Mouse (Mus musculus): Measurements from ENCODE around the gene Map4k4. TPM values are rescaled to one million over a fixed set of nuclear protein-coding genes. Genes with fewer than 3 reads are reported as not detected.

Gene Map4k4
- polyA plus RNA-seq, 1 experiment from 2014 or later = 49.3 TPM

DNA sequence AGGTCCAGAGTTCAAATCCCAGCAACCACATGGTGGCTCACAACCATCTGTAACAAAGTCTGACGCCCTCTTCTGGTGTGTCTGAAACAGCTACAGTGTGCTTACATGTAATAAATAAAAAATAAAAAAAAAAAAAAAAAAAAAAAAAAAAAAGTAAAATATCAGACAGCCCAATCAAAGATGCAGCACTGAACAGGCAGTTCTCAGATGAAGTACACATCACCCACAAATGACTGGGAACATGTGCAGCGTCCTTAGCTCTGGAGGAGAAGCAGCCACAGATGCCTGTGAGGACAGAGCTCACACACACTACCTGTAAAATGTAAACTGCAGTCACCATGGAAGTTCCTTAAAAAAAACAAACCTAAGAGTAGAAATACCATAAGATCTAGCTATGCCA lies 74.3 kb downstream of the Map4k4 start:
- ATAC-seq (ENCODE audit: insufficient read depth) (no peak), DNase-seq (no peak)
- H3K9ac ChIP-seq = no peak overlapping the region
- H3K27me3 ChIP-seq (ENCODE audit: insufficient read depth, low read length) = no peaks in the 10 kb centered on the region
- H3K4me3 ChIP-seq (ENCODE audit: low read depth, low read length) = no peak overlapping the region
- TF ChIP-seq CTCF (IDR thresholded peaks at IDR 0.05; ENCODE audit: low read depth) = no peak
- H3K27ac ChIP-seq (ENCODE audit: low read depth) = no peak overlapping the region
- H3K4me1 ChIP-seq (ENCODE audit: insufficient read depth) = no peaks in the 10 kb centered on the region
- H3K9me3 ChIP-seq (ENCODE audit: low read depth, low read length) = no peaks in the 10 kb centered on the region
- peaks cover 64% of the 10 kb centered on the region for H3K36me3 ChIP-seq (ENCODE audit: insufficient read depth)
- 82% methylated on average over 2 of the region's 2 CpGs for WGBS
- H3K4me2 ChIP-seq = no peak overlapping the region

DNA sequence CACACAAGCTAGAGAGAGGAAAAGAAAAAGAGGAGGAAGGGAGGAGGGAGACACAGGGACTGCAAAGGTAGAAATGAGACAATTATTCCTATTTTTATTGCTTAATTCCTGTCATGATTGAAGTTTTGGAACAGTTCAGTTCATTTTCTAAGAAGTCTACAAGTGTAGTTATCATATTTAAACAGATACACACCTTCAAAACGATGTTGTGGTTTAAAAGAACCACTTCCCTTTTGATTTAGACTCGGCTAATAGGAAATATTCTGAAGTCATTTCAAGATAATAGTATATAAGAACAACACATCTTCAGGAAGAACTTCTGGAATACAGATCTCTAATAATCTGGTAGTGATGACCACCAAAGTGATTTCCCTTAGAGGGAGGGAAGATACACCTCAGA lies 75.4 kb downstream of the Map4k4 start:
- Histone ChIP-seq H3K27ac (ENCODE audit: low read depth) (no peak overlapping the region), H3K9ac (no peak overlapping the region), H3K36me3 (ENCODE audit: insufficient read depth) (peaks cover 75% of the 10 kb centered on the region), H3K9me3 (ENCODE audit: low read depth, low read length) (no peaks in the 10 kb centered on the region), H3K4me1 (ENCODE audit: insufficient read depth) (no peaks in the 10 kb centered on the region), H3K27me3 (ENCODE audit: insufficient read depth, low read length) (no peaks in the 10 kb centered on the region), H3K4me2 (no peak overlapping the region), H3K4me3 (ENCODE audit: low read depth, low read length) (no peak overlapping the region)
- DNase-seq (no peak), ATAC-seq (ENCODE audit: insufficient read depth) (no peak)
- no peak for TF ChIP-seq CTCF (IDR thresholded peaks at IDR 0.05; ENCODE audit: low read depth)
- WGBS = 86% methylated on average over 2 of the region's 2 CpGs

DNA sequence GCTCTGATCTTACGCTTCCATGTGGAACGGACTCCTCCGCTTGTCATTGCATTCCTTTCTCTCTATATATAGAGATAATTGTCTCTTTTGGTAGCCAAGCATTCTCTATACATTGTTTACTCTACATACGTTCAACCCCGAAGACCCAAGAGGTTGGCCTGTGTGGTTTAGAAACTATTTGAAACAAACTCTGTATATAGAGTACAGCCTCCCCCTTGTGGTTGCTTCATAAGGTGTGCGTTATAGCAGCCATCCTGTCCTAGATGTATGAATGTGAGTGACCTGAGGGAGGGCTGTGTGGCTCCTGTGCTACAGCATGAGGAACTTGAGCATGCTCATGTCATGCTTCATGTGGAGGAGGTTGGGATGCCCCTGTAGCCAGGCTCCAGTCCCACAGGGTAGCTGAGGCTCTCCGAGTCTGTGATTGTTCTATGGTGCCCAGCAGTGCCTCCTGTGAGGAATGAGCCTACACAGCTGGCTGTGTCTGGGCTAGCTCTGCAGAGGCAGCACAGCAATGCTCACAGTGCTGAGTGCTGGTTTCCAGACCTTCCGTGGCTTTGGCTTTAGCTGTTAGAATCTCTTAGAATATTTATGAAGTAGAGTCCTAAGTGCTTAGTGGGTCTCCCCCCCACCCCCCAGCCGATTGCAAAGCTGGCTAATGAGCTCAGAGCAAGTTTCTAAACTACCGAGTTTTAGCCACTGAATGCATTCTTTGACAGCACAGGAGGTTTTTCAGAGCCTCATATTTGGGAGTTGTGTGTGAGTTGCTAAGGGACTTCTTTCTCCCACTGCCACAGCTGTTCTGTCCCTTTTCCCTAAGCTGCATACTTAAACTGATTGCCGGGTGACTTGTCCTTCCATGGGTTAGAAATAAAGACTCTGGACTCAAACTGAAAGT lies 76.4 kb downstream of the Map4k4 start:
- Histone ChIP-seq H3K9me3 (ENCODE audit: low read depth, low read length) (no peaks in the 10 kb centered on the region), H3K27me3 (ENCODE audit: insufficient read depth, low read length) (no peaks in the 10 kb centered on the region), H3K9ac (no peak overlapping the region), H3K4me3 (ENCODE audit: low read depth, low read length) (no peak overlapping the region), H3K36me3 (ENCODE audit: insufficient read depth) (peaks cover 84% of the 10 kb centered on the region), H3K4me2 (no peak overlapping the region), H3K4me1 (ENCODE audit: insufficient read depth) (no peaks in the 10 kb centered on the region), H3K27ac (ENCODE audit: low read depth) (no peak overlapping the region)
- peak; percentile 19; the same call in 1 of the 2 replicates for ATAC-seq (ENCODE audit: insufficient read depth)
- 76% methylated on average over 11 of the region's 11 CpGs for WGBS
- peak; percentile 52 for DNase-seq
- peak; percentile 52 for TF ChIP-seq CTCF (IDR thresholded peaks at IDR 0.05; ENCODE audit: low read depth)

DNA sequence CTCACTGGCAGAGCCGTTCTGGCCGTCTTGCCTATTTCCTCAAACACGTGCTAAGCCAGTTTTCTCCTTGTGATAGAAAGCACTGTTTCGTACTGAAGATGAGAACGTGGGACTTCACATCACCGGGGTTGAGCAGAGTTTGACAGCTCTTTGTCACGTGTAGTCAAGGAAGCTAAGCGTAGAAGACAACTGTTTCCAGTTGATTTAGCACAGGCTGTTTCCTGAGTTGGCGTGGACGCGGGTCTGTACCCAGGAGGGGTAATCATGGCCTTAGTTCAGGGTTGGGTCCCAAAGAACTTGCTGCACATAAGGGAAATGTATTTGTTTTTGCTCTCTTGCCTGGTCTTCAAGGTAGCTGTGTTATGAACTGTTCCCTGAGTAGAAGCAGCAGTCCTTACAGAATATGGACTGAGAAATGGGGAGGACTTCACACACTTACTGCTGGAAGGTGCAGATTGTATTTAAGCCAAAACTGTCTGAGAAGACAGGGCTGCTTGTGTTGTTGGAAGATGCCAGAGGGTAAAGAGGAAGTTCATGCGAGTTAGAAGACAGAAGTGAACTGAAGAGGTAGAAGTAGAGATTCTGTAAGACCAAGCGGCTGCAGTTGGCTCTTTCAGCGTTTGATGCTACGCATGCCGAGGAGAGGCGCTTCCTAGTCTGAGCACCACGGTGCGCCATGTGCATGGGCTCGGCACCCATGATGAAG lies 78.2 kb downstream of the Map4k4 start:
- no peak for TF ChIP-seq CTCF (IDR thresholded peaks at IDR 0.05; ENCODE audit: low read depth)
- Histone ChIP-seq H3K27me3 (ENCODE audit: insufficient read depth, low read length) (no peaks in the 10 kb centered on the region), H3K4me3 (ENCODE audit: low read depth, low read length) (no peak overlapping the region), H3K9ac (no peak overlapping the region), H3K9me3 (ENCODE audit: low read depth, low read length) (no peaks in the 10 kb centered on the region), H3K4me2 (no peak overlapping the region), H3K27ac (ENCODE audit: low read depth) (no peak overlapping the region), H3K36me3 (ENCODE audit: insufficient read depth) (peaks cover 91% of the 10 kb centered on the region), H3K4me1 (ENCODE audit: insufficient read depth) (no peaks in the 10 kb centered on the region)
- 88% methylated on average over 20 of the region's 20 CpGs for WGBS
- ATAC-seq (ENCODE audit: insufficient read depth) (no peak), DNase-seq (no peak)

DNA sequence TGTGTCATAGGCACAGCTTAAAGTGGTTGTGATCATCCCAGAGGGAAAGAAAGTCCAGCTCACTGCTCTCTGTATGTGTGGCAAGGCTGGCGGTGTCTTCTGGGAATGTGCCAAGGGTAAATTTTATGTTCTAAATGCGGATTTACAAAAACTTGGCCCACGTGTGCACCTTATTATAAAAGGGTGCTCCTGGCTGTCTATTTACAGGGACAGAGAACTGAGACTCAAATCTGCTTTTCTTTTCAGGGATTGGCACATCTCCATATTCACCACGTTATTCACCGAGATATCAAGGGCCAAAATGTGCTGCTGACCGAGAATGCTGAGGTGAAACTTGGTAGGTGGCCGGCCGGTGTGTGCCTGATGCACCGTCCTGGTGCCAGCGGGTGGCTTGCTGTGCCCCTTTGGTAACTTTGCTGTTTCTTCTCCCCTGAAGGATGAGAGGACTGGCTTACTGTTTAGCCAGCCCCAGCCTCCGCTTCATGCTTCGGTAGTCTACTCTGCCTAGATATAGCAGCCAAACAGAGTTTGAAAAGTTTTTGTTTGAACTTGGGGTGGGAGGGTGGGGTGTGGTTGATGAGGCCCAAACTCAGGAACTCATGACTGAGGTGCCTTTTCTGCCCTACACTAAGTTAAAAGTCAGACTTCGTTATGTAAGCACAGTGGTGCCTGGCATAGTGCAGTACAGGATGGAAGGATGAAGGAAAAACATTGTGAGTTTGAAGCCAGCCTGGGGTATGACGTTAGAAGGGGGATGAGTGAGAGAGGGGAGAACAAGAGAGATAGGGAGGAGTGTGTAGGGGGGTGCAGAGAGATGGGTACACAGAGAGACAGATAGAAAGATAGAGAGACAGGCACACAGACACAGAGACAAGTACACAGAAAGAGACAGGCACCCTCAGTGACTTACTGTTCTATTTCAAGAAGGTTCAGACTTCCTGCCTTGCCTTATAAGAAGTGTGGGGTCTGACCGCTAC lies 79.9 kb downstream of the Map4k4 start:
- 85% methylated on average over 15 of the region's 15 CpGs for WGBS
- no peaks in the 10 kb centered on the region for H3K4me1 ChIP-seq (ENCODE audit: insufficient read depth)
- ATAC-seq (ENCODE audit: insufficient read depth) (no peak), DNase-seq (no peak)
- peaks cover 91% of the 10 kb centered on the region for H3K36me3 ChIP-seq (ENCODE audit: insufficient read depth)
- no peak overlapping the region for H3K27ac ChIP-seq (ENCODE audit: low read depth)
- H3K9ac ChIP-seq = no peak overlapping the region
- no peaks in the 10 kb centered on the region for H3K9me3 ChIP-seq (ENCODE audit: low read depth, low read length)
- H3K4me2 ChIP-seq = no peak overlapping the region
- TF ChIP-seq CTCF (IDR thresholded peaks at IDR 0.05; ENCODE audit: low read depth) = no peak
- no peaks in the 10 kb centered on the region for H3K27me3 ChIP-seq (ENCODE audit: insufficient read depth, low read length)
- H3K4me3 ChIP-seq (ENCODE audit: low read depth, low read length) = no peak overlapping the region

DNA sequence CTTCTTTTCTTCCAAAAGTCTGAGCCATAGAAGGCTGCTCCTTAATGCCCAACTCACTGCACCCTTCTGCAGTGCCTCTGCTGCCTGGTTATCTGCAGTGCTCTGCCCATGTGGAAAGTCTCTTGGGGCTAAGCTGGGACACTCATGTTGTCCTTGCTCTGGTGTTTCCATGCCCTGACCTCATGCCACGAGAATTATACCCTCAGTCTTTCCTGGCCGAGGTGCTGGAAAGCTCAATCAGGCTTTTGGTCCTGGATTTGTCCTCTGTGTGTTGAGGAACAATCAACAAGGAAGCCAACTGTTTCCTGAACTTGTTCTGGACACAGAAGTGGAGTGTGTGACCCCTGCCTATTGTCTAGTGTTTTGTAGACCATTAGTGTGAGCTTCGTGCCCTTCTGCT lies 81.3 kb downstream of the Map4k4 start:
- no peaks in the 10 kb centered on the region for H3K4me1 ChIP-seq (ENCODE audit: insufficient read depth)
- peaks cover 91% of the 10 kb centered on the region for H3K36me3 ChIP-seq (ENCODE audit: insufficient read depth)
- no peak for TF ChIP-seq CTCF (IDR thresholded peaks at IDR 0.05; ENCODE audit: low read depth)
- H3K9me3 ChIP-seq (ENCODE audit: low read depth, low read length) = no peaks in the 10 kb centered on the region
- DNase-seq (no peak), ATAC-seq (ENCODE audit: insufficient read depth) (no peak)
- no peak overlapping the region for H3K4me2 ChIP-seq
- no peak overlapping the region for H3K27ac ChIP-seq (ENCODE audit: low read depth)
- no peaks in the 10 kb centered on the region for H3K27me3 ChIP-seq (ENCODE audit: insufficient read depth, low read length)
- H3K9ac ChIP-seq = no peak overlapping the region
- H3K4me3 ChIP-seq (ENCODE audit: low read depth, low read length) = no peak overlapping the region
- 70% methylated on average over 3 of the region's 3 CpGs for WGBS

All from lung, embryonic 14.5 days (tissue).